Mouse (Mus musculus) left cerebral cortex, adult 18-20 months (tissue): ENCODE measurements around the gene Tmem121. TPM values are rescaled to one million over a fixed set of nuclear protein-coding genes. Genes with fewer than 3 reads are reported as not detected.

ENCODE experiments used
- DNase-seq, 2 experiments: peaks; one replicate each; pipeline ENCODE4 v3.0.0; 2021 to 2022; ENCODE audit warnings: low spot score in 2 of 2, mixed read lengths in 1 of 2
- long read RNA-seq, 2 experiments: library from polyadenylated mRNA; stranded (forward); transcript quantifications; one replicate each; pipeline ENCODE4 v2.0.0; 2021
- total RNA-seq, 2 experiments: library from RNA; stranded (reverse); gene quantifications; 2 replicates each; pipeline ENCODE4 v1.2.3; 2021

The Tmem121 gene
- total RNA-seq: 10 to 100 TPM; 25.5 to 27.5 TPM
- long read RNA-seq, experiment 1, partial matches to known transcripts: 2 of 6 reads
- long read RNA-seq, experiment 1, other reads (novel, unspliced or antisense): 0 of 6 reads
- long read RNA-seq, experiment 2, partial matches to known transcripts: 0 of 4 reads
- long read RNA-seq, experiment 2, other reads (novel, unspliced or antisense): 0 of 4 reads

DNA sequence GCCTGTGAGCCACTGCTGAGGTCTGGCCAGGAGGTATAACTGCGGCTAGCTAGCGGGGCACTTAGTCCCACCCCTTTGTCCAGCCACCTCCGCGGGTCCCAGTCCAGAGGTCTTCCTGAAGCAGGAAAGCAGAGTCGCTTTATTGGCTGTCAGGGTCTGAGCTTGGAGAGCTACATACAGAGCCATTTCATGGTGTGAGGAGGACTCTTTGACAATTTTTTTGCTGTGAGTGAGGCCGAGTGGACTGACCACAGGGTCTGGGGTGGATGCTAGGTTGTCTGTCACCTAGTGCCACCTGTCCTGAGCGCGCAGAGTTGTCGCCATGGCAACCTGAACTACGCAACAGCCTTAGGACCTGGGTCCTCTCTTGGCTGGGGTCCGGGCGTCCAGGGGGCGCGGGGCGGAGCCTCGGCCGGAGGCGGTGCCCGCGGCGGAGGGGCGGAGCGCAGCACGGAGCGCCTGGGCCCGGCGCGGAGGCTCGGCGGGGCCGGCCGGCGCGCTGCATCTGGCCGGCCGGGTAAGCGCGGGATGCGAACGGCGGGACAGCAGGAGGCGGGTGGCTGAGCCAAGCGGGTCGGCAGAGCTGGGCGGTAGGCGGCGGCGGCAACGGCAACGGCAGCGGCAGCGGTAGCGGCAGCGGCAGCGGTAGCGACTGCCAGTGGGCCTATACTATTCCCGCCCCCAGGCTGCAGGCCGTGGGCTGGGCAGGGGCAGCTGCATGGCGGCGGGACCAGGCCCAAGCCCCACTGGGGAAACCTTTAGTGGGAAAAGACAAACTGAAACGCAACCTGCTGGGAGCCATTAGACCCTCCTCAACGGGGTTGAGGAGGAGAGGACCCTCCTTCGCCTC lies at the start of gene Tmem121:
Tmem121 (plus strand) TSS at position 489 of the 850 bp plus-strand sequence.
- peak in 1 of 2 experiments; percentile 50 for DNase-seq

DNA sequence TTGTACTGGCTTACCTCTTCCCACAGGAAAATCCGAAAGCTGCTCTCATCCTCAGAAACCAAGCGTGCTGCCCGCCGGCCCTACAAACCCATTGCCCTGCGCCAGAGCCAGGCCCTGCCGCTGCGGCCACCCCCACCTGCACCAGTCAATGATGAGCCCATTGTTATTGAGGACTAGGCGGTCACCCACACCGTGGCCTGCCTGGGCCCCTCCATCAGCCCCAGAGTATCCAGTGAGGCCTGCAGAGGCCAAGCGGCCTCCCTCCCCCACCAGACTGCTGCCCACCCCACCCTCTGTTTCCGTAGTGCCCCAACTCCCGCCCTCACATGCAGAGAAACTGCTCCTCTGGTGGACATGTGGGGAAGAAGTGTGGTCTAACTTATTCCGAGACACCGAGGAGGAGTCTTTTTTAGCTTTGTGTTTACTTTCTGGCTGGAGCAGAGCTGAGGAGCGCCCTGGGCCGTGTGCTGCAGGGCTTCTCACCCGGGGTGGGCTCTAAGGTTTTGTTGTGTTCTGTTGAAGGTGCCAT lies 49.2 kb upstream of the Tmem121 start:
- no peak for DNase-seq

DNA sequence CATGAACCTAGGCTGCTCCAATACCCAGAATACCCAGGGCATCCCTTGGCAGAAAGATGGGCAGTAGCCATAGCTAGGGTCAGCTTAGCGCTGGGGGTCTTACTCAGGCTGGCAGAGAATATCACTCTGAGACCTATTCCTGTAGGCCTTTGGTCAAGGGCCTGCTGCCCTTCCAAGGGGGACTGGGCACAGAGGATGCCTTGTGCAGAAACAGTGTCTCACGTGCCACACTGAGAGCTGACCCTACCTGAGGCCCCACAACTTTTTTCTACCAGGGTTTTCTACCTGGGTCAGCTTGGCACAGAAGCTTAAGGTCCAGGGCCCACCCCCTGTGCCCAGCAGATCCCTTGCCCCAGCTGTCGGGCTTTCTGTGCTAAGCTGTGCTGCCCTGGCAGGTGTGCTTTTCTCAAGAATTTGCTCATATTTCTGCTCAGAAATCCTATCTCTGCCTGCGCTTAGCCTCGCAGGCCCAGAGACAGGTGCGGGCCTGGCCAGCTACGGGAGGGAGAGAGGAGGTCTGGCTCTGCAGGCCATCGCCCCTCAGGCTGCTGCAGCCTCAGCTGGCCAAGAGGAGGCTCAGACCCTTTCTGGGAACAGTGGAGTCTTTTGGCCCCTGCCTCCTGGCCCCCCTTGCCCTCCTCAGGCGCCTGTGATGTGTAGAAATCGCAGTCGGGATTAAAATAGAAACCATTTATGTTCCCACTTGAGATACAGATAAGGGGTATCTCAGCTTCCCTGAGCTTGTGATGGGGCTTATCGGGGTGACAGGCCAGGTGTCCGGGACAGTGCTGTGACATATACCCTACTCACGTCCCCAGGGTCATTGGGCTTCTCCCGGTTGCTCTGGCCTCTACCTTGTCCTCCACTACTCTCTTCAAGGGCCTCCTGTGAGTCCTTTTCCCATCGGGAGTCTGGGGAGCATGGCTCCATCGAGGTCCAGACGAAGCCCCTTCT lies 48.2 kb upstream of the Tmem121 start:
- DNase-seq: no peak

DNA sequence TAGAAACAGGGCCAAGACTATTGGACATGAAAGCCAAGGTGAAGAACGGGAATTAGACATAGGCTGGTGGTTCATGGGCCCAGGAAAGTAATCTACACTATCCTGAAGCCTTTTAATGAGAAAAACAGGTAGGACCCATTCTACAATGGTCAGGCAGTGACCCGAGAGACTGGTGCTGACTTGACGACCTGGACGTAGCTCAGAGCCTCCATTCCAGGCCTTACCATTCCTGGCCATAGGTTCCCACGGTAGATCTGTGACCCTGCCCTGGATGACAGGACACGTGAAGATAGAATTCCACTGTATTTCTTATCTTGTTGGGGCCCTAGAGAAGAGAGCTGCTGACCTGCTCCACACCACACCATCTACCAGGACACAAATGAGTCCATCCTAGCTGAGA lies 47.4 kb upstream of the Tmem121 start:
- no peak for DNase-seq

DNA sequence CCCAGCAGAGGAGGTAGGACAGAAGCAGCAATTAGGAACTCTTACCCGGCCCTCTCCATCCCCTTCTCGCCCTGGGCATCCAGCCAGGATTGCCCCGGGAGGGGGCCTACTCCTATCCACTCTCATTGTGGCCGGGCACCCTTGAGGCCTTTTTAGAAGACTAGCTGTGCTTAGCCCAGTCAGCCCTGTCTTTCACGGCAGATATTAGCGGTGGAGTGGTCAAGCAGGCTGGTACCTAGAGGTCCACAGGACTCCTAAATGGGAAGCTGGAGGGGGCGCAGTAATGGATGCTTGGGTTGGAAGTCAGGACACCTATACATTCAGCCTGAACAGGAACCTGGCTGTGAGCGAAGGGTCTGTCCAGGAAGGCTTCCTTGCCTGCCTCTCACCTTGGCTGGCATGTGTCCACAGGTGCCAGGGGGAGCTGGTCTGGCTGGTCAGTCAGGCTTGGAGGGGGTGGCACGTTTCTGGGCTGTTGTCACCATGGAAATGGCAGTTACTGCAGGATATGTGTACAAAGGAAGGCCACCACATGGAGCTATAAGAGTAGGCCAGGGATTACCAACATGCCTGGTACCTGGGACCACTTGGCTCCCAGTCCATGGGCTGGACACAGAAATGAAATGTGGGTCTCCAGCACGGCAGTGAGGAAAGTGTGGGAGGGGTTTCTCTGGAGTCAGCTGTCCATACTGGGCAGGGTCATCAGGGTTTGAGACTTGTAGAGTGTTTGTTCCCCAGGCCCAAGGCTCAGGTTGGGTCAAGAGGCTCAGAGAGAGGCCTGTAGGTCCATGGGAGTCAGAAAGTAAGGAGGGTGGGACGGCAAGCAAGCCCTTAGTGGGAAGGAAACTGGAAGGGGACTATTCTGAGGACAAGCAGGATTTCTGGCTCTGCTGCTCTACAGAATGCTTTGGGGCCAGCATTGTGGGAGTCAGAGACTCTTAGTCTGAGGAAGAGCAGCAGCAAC lies 46.5 kb upstream of the Tmem121 start:
- no peak for DNase-seq

DNA sequence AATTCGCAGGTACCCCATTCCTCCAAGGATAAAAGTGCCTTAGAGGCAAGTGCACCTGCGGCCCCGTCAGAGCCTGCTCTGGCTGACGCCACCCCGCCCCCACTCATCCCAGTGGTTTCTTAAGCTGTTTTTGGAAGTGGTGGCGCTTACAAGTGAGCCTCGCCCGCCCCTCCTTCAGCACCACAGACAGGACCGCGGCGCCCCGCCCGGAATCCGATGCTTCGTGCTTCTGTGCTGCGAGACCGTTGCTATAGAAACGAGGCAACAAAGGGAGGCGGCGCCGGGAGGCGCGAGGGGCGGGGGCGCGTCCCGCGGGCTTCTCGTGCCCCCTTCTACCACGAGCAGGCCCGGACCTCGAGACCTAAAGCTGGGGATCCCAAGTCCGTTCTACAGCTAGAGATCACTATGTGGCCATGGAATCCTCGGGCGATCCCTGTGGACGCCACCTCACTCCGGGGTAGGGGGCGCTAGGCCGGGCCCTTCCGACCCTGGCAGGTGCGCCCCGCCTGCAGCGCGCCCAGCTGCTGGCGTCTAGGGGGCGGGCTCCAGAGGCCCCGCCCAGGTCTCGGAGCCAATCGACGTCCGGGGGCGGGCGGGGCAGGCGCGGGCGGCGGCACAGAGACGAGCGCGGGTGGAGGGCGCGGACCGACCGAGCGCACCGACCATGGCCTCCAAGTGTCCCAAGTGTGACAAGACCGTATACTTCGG lies 45.7 kb upstream of the Tmem121 start, which contains the start of gene Crip2:
Crip2 (plus strand) TSS at position 329 of the 708 bp plus-strand sequence.
- DNase-seq: peak; percentile 86 to 93

DNA sequence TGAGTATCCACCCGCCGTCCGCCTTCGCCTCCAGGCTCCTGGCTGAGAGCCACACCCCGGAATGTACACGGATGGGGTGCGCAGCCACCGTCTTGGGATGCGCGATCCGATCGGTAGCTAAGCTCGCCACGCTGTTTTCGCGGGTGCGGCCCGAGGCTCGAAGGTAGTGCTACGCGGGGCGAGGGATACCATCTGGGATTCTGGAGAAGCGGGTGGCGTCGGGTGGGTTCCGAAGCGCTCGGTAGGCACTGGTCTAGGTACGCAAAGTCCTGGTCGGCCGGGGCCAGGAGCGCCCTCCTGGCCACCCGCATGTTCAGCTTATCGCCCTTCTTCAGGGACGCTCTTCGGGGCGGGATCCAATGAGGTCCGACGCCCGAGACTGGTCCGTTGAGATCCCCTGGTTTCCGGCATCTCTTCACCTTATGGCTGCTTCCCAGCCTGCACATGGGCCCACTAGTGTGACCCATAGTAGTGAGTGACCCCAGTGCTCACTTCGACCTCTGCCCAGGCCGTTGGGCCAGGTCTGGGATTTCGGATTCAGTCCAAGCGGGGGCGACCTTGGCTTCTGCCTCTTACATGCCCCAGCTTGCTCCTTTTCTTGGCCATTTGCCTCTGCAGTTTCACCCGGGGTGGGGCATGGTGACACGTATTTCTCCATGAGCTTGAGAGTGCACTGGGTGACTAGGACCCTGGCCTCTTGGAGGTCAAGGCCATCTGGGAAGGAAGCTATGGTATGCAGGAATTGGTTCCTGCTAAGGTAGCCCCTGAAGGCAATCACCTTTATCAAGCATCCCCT lies 44.9 kb upstream of the Tmem121 start:
- DNase-seq: no peak

DNA sequence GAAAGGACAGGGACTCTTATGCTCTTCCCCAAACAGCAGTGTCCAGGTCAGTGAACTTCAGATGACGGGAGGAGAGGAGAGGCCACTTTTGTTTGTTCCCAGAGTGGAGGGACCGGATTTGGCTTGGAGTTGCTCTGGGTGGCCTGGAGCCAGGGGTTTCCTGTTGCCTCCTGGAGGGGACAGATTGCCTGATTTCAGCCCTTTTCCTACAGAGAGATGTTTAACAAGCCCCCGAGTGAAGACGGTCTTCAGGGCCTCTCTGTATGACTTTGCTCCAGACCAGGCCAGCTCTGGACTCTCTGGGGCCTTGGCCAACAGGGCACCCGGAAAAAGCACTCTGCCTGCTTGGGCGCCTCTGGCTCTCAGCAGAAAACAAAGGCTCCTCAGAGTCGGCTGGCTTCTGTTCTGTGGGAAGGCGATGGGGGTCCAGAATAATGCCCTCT lies 44.2 kb upstream of the Tmem121 start:
- peak in 1 of 2 experiments; percentile 48 for DNase-seq

DNA sequence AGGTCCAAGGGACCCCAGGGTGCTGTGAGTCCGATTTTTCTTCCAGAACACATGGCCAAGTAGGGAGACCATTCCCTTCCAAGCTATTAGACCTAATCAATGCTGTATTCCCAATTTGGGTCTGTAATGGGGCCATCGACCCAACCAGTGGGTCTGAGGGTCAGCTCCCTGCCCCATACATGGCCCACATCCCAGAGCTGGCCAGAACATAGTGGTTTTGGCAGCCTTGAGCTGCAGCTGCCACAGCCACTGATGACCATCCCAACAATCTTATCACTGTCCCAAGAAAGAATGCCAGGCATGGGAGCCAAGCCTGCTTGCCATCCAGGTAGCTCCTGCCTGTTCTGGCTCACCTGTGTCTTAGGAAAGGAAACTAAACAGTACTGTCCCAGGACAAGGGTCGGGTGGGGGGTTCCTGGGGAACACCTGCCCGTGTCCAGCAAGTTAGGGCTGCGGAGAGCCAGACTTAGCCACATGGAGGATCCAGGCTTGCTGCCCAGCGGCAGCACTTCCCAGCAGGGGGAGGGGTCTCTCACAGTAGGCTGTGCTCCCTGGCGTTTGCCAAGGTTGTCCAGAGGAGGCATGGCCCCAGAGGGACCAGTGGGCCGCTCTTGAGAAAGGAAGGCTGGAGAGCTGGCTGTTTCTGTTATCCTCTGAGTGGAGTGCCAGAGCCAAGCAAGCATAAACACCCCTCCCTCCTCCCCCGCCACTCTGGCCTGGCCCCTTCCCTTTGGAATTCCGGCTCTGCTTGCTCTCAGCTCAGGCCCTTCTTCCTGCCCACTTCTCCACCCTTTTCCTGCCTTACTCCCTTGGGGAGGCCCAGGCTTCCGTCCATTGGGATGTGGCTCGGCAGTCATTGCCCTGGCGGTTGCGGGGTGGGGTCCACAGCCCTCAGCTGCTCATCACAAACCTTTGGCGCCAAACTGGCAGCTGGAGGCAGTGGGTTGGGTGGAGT lies 43.4 kb upstream of the Tmem121 start:
- peak in 1 of 2 experiments; percentile 42 for DNase-seq

DNA sequence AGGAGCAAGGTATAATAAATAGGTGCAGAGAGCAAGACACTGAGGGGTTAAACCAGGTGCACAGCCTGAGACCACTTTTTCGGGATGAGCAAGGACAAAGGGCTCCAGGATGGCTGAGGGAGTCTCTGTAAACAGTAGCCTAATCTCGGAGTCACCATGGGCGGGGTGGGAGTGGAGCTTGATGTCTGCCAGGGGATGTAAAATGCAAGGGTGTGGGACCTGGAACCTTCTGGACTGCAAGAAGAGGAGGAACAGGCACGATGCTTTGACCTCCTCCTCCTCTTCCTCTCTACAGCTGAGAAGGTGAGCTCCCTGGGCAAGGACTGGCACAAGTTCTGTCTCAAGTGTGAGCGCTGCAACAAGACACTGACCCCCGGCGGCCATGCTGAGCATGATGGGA lies 42.6 kb upstream of the Tmem121 start:
- no peak for DNase-seq

DNA sequence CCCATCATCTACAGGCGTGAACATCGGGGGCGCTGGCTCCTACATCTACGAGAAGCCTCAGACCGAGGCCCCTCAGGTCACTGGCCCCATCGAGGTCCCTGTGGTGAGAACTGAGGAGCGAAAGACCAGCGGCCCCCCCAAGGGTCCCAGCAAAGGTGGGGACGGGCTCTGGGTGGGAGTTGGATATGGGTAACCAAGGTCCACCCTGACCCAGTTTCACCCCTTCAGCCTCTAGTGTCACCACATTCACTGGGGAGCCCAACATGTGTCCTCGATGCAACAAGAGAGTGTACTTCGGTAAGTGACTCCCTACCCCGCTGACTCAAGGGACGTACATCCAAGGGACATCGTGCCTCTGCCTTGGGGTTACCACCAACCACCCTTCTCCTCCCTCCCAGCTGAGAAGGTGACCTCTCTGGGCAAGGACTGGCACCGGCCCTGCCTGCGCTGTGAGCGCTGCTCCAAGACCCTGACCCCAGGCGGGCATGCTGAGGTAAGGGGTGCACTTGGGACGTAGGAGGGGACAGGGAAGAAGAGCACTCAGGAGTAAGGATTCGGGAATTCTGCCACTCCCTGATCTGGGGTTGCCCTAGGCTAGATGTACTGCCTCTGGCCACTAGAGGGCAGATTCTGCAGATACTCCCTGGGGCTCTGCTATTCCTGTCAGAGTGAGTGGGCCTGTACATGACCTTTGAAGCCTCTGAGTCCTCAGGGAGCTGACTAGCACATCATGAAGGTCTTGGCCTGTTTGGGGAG lies 41.6 kb upstream of the Tmem121 start:
- peak; percentile 44 to 63 for DNase-seq

DNA sequence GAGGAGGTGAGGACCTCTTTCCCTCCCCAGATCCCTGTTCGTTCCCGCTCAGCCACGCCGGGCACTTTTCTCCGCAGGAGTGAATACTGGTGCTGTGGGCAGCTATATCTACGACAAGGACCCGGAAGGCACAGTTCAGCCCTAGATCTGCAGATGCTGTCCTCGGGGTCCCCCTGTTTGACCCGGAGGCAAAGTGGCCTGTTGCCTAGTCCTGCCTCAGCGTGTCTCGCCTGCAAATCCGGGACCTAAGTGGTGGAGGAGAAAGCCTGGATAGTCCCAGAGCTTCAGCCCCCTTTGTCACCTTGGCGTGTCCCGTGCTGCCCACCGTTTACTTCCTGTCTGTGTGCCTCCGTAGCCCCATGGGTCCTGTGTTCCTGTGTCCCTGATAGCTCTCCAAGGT lies 40.8 kb upstream of the Tmem121 start:
- no peak for DNase-seq

DNA sequence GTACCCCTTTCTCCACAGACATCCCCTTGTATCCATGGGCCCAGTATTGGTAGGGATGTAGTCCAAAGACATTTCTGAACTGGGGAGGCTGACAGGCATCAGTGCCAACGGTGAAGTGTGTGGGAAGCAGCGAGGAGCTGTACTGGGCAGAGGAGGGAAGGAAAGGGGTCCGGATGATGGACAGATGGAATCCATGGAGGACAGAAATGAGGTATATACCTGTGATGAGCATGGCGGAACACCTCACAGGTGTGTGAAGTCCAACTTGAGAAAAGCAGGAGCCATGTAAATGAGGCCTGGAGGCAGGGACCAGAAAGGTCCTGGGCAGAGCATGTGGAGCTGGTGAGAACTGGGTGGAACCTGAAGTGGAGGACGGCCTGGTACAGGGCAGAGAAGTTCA lies 40.1 kb upstream of the Tmem121 start:
- no peak for DNase-seq

DNA sequence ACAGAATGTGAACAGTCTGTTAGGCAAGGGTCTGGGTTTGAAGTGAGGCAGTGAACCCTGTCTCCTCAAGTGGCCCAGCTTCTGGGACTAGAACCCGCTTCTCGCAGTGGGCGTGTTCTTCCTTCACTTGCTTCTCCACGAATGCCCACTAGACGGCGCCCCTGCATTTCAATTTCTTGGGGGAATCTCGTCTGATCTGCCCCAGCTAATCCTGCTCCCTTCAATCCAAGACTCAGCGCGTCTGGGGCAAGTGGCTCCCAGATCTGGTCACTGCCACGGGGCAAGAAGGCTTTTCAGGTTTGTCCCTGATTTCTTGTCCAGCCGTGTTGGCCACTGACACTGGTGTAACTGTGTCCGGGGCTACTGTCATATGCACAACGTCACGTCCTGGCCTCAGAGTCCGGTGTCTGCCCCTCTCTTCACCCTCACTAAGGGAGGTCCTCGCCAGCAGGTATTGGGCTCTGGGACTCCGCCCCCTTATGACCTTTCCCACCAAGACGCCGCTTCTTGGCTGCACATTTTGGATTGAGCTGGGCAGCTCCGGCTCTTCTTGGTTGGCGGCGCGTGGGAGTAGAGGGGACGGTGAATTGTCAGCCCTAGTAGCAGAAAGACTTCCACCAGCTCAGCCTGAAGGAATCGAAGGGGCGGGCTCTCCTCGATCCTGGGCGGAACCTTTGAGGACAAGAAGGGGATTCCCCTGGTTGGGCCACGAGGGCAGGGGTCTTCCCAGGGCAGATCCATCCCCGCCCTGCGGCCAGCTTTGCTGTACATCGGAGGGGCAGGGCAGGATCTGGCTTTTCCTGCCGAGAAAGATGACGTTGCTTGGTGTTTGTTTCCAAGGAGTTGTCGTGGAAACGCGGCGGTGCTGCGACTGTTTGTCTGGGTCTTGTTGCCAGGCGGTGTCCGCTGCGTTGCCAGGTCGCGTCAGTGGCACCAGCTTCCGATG lies 39.3 kb upstream of the Tmem121 start, which contains the start of gene Crip1:
Crip1 (plus strand) TSS at position 205 of the 946 bp plus-strand sequence.
- DNase-seq: peak; percentile 83 to 90

DNA sequence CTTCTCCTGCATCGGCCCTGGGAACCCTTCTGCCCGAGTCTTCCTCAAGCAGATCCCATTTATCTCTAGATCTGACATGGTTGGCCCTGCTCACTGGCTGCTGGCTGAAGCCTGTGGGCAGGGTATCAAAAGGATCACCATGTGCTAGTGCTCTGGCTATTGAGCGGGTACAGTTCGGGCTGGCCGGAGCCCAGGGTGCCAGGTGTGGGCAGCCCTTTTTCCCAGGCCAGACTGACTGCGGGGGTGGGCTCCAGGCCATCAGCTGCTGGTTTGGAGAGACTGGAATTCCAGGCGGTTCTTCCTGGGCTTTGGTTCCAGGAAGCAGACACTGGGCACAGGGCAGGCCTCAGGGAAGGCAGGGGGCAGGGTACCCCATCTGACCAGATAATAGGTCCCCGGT lies 38.2 kb upstream of the Tmem121 start:
- DNase-seq: no peak
